Mouse (Mus musculus) kidney, adult 2 months (tissue): ENCODE data around the gene Fn1.

Experiments
- CTCF ChIP-seq: fragments of 200-500 bp; conservative IDR thresholded peaks from 2 replicates; pipeline ENCODE4 v1.5.1; 2011; ENCODE audit warnings: low read depth, mild to moderate bottlenecking, control low read depth, low read length, moderate library complexity, mixed read lengths; ENCODE audit not compliant: insufficient read depth, insufficient read length
- POLR2A ChIP-seq: fragments of 200-500 bp; IDR thresholded peaks from one replicate; pipeline ENCODE4 v1.6.1; 2011; ENCODE audit warnings: low read depth, low read length, control low read depth

DNA sequence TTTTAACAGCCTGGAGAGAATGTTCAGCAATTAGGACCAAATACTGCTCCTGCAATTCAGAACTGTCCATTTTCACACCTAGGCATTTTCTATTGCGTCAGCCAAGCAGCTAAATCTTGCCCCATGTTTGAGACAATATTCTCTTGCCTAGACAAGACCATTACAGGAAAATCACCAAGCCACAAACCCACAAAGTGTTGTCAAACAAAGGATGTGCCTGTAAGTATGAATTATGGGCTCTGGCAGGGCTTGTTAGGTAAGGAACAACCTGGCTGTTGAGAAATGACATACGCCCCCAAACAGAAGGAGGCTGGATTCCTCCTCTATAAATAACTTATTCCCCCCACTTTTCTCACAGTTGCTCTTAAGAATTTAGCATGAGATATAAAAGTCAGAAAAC lies 31.5 kb downstream of the Fn1 start:
- TF ChIP-seq POLR2A (no peak), CTCF (no peak)
